Mouse (Mus musculus): ENCODE data around the gene Ctrc.

Gene Ctrc

GRCm38 (mm10) chr4:141845999-141846398, at the start of gene Ctrc:
Gene Ctrc, minus strand, starts transcription at chr4:141846359.
- DNase-seq (ENCODE audit: low spot score in 2 of 2), result no peak

DNA sequence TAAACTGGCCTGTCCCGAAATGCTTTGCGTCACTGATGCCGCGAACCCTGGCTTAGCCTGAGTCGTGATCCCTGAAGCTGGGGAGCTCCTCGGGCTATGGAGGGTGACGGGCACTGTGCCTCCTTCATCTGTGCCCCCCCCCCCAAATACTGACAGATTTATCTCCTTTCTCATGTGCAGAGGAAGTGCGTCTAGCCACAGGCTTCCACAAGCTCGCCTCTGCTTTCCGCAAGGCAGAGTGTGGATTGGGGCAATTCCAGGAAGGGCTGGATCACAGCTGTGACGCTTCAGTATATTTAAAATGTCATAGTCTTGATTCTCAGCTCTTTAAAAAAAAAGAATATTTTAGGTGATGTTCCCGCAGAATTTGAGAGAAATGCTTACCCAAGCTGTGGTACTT, 49.6 kb upstream of the Ctrc start:
- no peak for DNase-seq (ENCODE audit: low spot score in 2 of 2)

DNA sequence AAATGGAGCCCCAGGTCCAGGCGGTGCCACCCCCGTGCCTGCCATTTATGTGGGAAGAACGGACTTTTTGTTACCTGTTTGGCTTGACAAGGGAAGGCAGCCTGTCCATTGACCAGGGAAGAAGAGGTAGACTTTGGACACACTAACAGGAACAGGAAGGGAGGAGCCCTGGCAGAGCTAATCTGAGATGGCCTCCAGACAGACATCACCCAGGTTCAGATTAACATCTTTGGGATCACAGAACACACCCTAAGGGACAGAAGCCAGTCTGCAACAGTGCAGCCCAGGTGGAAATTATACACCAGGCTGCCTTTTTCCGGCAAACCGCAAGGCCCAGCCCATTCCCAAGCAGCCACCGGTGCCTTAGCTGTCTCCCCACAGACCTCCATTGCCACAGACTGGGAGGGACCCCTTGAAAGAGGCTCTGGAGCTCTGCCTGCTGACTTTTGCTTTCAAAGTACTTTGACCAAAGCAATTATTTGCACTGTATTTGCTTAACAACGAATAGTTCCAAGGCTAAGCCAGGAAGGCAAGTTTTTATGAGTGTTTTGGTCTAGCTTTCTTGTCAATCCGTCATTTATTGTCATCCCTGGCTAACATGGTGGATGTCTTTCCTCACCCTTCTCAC, 47.1 kb upstream of the Ctrc start:
- DNase-seq (ENCODE audit: low spot score in 2 of 2), result no peak

DNA sequence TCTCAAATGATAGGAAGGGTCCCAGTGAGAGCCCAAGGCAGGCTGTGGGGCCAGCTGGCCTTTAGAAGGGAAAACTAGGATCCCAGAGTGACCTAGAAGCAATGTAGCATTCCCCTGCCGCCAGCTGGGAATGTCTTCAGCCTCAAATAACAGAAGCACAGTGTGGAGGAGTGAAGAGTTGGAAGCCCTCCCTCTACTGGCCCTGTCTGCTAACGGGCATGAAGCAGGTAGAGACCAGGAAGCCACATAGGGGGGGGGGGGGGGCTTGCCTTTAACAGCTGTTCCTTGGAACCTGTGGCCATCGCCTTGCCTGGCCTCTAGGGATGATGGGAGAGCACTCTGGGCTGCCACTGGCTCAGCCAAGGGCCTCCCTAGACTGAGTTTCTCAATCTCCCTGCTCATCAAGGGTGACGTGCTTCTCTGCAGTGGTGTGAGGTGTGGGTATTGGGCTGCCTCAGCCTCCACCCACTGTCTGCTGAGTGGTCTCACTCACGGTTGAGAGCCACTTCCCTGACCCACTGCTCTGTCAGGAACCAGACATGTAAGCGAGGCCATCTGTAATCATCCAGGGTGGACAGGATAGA, 40.3 kb upstream of the Ctrc start:
- DNase-seq (ENCODE audit: low spot score in 2 of 2), result no peak

- peak in 1 of 2 experiments; percentile 80 for DNase-seq (ENCODE audit: low spot score in 2 of 2)
These were observed 39.3 kb upstream of the Ctrc start for GRCm38 (mm10) chr4:141885451-141885850.

DNA sequence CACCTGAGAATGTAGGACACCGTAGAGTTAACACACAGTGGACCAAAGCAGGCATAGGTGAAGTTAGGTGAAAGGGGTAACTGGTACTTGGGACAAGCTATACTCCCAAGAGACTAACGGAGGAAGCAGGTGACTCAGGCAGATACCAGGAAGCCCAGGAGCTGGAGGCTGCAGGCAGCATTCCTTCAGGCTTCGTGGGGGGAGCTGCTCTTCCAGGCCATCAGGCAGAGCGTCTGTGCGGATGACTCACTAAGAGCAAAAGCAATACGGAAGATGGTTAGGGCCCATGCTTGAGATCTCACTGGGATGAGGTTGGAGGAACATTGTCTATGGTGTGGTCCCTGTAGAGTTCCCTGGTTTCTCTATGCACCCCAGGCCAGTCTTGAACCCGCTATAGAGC, 36.7 kb upstream of the Ctrc start:
- DNase-seq (ENCODE audit: low spot score in 2 of 2), result no peak

- no peak for DNase-seq (ENCODE audit: low spot score in 2 of 2)
These were observed 35.8 kb upstream of the Ctrc start for GRCm38 (mm10) chr4:141881950-141882349.

- no peak for DNase-seq (ENCODE audit: low spot score in 2 of 2)
These were observed 35.2 kb upstream of the Ctrc start for GRCm38 (mm10) chr4:141881289-141881914.

DNA sequence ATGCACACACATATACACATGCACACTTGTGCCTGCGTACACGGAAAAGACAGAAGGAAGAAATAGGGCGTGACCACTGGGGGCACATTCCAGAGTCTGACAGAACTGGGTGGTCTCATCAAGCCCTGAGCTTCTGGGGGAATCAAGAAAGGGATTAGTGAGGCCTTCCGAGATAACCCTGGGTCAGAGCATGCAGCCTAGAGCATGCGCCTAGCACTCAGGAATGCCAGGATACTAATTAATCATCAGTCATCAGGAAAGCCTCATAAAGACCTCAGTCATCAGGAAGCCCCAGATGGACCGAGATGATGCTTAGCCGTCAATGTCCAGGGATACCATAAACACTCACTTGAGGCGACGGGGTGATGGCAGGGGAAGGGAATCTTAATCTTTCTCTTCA, 33.7 kb upstream of the Ctrc start:
- DNase-seq (ENCODE audit: low spot score in 2 of 2), result no peak

GRCm38 (mm10) chr4:141879074-141879473, 32.9 kb upstream of the Ctrc start:
- DNase-seq (ENCODE audit: low spot score in 2 of 2), result no peak

DNA sequence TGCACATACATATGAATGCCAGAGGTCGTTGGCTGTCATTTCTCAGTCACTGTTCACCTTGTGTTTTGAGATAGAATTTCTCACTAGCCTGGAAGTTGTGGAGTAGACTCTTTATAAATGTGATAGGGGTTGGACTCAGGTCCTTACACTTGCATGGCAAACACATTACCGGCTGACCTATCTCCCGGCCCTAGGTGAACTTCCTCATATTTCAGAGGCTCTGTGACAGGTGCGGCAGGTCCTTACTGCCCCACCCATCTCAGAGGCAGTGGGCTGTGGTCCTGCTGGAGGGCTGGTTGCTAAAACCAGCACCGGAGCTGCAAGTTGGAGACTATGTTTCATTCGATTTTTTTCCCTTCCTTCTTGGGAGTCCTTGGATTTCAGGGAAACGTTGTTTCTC, 32.5 kb upstream of the Ctrc start:
- no peak for DNase-seq (ENCODE audit: low spot score in 2 of 2)

- no peak for DNase-seq (ENCODE audit: low spot score in 2 of 2)
These were observed 29.4 kb upstream of the Ctrc start for GRCm38 (mm10) chr4:141875481-141876108.

DNA sequence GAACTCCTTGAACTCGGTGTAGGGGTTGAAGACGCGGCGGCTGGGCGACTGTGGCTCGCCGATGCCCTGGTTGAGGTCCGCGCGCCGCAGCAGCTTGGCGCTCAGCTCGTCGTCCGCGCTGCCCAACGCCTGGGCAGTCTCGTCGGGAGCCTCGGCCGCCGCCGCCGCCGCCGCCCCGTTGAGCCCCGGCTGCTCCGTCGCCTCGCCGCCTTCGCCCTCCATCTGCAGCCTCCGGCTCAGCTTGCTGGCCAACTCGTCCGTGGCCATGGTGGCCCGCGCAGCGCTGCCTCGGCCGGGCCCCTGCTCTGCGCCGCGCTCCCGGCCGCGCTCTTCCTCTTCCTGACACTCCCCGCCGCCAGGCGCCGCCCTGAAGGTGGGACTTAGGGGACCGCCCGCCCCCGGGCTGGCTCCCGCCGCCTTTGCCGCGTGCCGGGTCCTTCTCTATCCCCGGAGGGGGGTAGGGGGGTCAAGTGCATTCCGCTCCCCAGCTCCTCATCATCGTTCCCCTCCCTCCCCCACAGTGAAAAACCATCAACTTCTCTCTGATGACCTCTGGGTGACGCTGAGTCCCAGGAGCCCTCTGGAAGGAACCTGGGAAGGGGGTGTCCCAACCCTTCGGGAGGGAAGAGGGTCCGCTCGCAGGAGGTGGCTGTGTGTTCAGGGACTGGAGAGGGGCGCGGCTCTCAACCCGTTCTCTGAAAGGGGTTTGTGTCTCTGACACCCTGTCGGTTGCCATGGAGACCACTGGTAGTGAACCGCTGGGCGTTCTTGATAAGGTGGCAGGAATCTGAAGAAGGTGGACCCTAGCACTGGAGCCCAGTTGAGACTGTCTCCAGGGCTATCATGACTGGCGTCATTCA, 28.7 kb upstream of the Ctrc start, which contains the start of gene Efhd2:
TSS of gene Efhd2 (minus strand) at position 320 of the 860 bp plus-strand sequence.
- peak; percentile 76 to 78 for DNase-seq (ENCODE audit: low spot score in 2 of 2)

GRCm38 (mm10) chr4:141874111-141874600, 28.0 kb upstream of the Ctrc start:
- peak in 1 of 2 experiments; percentile 20 for DNase-seq (ENCODE audit: low spot score in 2 of 2)

- DNase-seq (ENCODE audit: low spot score in 2 of 2), result no peak
These were observed 26.8 kb upstream of the Ctrc start for GRCm38 (mm10) chr4:141872977-141873376.

DNA sequence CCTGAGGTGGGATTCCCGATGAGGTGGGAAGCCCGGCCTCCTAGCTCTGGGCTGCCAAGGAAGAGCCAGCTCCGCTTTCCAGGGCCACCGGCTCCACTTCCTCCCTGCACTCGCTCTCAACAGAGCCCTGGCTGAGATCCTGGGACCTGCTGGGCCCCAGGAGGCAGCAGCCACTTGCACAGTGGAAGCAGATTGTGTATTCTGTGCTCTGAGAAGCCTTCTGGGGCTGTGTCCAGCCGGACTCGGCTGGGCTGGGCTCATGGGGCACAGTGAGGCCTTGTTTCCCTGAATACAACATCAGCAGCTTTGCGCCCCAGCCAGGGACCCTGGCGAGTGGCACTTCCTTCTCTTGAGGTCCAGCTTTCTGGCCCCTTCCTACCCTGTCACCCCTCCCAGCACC, 25.8 kb upstream of the Ctrc start:
- DNase-seq (ENCODE audit: low spot score in 2 of 2), result peak; percentile 46 to 70

DNA sequence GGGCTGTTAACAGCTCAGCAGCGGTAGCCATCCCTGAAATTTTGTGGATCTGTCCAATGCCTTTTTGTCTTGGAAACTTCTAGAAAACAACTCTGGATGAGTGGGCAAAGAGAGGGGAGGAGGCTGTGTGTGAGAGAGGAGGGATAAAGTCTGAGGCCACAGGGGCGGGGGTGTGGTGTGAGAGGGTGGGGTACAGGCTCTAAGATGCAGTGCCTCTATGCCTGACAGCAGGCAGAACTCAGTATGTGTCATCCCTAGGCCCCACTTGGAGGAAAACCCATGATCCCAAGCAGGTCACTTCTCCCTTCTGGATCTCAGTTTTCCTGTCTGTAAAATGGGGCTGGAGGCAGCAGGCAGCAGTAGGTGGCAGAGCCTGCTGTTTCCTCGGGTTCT, 25.2 kb upstream of the Ctrc start:
- DNase-seq (ENCODE audit: low spot score in 2 of 2), result no peak

DNA sequence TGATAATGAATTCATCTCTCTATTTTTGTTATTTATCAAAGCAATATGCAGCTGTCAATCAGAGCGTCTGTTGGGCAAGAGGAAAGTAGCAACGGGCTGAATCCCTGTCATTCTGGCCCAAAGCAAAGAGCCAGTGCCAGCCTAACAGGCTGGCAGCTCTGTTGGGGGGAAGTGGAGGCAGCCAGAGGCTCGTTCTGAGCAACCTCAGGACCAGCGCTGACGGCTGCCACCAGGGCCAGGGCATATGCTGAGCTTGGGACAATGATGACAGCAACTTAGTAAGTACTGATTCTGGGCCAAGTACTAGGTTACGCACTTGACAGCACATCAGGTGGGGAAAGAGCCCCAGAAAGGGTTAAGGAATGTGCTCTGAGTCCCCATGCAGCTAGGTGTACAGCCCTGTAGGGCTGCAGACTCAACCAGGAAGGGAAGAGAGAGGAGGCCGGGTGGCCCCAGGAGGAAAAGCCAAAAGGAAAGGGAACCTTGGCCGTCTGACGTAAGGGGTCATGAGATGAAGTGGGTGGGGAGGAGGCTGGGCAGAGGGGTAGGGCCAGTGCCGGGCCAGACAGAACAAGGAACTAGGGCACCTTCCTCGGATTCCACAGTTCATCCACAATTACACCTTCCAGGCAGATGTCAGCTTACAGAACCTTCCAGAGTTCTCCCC, 24.6 kb upstream of the Ctrc start:
- DNase-seq (ENCODE audit: low spot score in 2 of 2), result no peak

DNA sequence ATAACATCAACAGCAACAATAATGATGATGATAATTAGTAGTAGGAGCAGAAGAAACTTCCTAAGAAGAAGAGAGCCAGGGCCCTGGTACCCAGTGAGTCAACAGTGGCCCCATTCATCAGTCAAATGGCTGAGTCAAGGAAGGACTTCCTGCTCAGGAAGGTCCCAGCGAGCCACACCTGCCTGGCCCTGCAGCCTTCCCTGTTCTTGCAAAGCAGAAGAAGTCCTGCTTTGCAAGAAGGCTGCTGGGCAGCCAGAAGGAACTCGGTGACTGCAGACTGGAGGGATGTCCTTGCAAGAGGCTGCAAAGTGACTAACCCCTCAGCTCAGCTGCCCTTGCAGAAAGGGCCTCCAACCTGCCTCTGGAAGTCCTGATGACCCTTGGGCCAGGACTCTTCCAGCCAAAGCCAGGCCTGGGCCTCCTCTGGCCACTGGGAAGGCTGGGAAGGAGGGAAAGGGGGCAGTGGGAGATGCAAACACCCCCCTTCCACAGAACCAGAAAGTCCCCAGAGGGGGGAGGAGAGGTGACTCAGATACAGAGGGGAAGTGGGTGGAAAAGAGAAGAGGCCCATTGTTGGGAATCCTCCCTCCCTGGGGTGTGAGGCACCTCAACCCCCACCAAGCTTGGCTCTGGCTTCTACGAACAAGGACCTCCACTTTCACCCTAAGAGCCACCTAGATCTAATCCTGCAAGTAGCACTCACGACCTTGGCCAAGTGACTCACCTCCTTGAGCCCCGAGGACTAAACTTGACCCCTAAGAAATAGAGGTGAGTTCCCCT, 23.5 kb upstream of the Ctrc start:
- no peak for DNase-seq (ENCODE audit: low spot score in 2 of 2)

DNA sequence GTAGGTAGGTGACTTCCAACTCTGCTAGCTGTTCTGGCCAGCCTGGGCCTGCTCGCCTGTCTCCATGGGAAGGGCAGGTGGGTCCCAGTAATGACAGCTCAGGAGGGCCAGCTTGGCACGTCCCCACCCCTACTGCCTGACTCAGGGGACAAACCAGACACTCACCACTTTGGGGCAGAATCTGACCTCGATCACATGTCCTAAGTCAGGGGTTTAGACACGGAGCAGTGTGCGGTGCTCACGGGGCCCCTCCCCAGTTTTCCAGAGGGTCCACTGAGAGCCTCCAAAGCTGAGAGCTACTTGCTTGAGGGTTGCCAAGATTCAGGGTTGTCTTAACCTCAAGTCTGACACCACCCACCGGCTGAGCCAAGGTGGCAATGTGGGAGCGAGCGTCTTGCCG, 21.9 kb upstream of the Ctrc start:
- DNase-seq (ENCODE audit: low spot score in 2 of 2), result no peak

Data from frontal cortex, postnatal 36 days (tissue).